Mouse (Mus musculus): ENCODE results near the gene Mrpl23.
A peak's percentile ranks its signal among the peaks of the same experiment; 100 is the strongest.

Mrpl23 gene

DNA sequence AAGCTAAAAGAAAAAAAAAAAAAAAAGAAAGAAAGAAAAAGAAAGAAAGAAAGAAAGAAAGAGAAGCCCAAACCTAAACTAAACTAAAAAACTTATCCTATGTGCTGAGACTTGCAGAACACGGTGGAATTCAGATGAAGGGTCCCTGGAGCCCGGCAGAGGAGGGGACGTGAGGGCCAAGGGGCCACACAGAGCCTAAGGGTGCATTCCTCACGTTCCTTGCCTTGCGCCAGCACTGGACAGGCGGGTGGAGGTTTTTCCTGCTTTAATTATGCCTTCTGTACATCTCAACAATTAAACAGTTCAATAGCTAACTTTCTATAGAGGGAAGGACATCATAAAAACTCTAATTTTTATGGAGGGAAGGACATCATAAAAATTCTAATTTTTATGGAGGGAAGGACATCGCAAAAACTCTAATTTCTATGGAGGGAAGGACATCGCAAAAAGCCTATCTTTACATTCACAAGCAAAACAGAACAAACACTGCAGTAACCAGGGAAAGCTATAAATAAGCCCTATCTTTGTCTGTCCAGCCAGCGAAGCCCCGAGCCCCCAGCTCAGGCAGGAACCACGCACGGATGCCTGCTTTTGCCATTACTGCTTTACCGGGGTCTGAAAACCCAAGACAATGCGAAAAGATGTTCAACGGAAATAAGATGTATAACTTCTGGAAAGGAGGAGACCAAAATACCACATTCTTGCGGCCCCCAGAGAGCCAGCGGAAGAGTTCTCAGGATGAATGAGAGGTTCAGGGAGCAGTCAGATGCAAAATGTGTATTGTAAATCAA lies 9.1 kb upstream of the Mrpl23 start:
- no peak for DNase-seq

DNA sequence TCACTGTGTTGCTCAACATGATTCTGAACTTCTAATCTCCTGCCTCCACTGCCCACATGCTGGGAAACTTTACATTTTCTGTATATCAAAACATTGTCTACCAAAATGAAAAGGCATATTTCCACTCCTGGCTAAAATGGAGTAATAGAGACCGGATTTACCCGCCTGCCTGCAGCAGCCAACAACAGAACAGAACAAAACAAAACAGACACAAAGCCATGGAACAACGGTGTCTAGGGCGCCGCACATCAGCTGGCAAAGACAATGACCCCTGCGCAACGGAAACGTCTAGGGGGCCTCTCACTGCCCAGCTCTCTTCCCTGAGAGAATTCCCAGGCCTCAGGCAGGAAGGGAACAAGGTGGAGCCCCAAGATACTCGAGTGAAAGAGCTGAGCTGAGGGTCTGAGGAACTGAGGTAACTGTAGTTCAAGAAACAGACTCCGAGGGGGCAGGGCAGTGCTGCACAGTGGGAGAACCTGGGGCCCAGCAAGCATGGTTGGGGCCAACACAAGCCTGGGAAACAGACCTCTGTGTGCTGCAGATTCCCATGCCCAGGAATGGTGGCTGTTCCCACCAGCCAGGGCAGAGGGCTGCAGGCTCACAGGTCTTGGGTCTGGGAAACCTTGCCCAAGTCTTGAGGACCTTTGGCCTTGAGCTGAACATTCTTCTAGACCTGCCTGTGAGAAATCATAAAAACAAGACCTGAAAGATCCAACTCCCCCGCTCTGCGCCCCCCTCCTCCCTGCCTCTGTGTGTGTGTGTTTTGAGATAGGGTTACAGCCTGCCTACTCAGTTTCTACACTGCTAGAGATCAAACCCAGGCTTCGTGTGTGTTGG lies 6.9 kb upstream of the Mrpl23 start:
- DNase-seq, result no peak

DNA sequence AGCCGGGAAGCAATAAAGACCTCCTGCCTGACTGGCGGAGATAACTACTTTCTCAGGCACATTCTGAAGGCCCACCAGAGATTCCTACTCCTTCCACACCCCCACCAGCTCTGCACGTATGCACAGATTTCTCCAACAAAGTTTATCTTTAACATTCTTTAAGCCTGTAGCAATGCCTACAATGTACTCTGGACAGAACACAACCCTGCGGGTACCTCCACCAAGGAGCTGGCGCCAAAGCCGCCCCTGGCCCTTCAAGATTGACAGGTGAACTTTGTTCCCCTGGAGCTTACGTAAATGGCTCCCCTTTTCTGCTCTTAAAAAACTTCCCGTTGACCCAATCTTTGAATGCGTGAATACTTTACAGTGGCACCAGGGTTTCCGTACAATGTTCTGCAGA lies 3.1 kb upstream of the Mrpl23 start:
- DNase-seq, result no peak

DNA sequence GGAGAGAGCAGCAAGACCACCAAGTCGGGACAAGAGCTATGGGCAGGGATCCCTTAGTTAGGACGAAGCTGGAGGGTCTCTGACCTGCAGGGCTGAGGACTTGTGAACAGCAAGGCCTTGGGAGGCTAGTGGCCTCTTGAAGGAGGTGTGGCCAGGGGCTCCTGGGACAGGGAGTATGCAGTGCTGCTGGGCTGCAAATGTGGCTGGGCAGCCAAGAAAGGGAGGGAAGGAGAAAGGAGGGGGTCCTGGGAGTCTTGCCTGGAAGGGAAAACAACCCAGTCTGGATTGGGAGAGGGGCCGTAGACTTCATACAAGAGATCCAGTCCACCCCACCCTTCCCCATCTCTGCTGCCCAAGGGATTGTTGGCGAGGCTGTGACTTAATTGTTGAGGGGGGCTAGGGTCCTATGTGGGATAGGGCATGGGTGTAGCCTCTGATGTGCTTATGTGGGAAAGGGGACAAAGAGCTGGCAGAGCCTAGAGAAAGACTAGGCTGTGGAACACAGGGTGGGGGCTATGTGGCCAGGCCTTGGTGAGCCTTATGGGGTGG lies 439 bp upstream of the Mrpl23 start:
- peak; percentile 49 for DNase-seq

DNA sequence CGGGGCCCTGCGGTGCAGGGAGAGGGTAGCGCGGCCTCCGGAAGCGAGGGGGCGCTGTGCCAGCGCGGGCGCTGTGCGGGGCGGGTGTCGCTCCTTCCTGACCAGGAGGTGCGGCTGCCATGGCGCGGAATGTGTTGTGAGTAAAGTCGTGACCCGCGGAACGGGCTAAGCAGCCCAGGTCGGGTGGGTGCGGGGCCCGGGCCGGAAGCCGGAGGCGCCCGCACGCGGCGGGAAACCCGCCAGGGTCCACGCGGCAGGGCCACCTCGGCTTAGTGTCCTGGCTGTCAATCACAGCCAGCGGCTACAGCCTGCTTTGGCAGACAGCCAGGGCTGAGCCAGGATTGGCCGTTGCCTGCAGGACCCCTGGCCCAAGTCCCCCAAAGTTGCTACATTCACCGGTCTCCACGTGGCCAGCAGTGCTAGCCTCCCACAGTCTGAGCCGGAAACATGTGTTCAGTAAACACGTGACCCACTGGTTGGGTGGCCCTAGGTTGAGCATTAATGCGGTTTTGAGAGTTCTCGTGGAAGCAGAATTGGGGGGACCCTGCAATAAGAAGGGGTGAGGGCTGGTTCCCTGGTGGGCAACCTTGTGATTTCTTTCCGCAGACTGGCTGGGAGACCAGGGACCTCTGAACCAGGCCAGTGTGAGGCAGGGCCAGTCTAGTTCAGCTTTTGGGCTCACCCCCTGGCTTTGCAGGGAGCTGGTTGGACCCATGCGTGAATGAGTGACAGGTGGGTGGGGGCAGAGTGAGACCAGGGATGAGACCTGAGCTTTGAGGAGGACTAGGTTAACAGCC lies 771 bp downstream of the Mrpl23 start:
- DNase-seq, result peak; percentile 89

DNA sequence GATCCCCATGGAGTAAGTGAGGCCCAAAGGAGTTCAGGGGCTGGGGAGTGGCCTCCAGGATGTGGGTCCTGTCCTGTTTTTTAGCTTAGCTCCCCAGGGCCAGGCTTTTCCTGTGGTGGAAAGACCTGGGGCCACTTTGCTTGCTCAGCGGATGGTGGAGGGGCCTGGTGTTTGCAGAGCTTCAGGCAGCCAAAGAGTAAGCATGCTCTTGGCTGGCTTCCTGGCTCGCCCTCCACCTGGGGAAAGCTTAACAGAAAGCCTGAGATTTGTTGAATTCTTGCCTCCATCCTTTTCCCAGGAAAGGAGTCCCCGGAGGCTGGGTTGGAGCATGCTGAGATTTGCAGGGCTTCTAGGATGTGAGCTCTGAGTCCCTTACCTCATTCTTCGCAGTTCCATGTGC lies 2.6 kb downstream of the Mrpl23 start:
- peak; percentile 20 for DNase-seq

DNA sequence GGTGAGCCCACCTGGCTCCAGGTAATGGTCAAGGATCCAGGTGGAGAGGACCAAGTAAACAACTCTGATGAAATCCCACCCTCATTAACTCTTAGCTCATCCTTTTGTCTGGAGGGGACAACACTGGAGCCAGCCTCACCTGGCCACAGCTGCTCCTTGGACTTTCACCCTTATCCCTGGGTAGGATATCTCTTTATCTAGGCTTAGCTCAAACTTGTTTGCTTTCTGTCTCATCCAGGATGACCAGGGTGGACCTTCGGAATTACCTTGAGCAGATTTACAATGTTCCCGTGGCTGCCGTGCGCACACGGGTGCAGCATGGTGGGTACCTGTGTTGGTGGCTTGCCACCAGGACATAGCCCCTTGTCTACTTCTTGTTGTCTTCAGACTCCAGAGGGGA lies 3.3 kb downstream of the Mrpl23 start:
- DNase-seq, result no peak

DNA sequence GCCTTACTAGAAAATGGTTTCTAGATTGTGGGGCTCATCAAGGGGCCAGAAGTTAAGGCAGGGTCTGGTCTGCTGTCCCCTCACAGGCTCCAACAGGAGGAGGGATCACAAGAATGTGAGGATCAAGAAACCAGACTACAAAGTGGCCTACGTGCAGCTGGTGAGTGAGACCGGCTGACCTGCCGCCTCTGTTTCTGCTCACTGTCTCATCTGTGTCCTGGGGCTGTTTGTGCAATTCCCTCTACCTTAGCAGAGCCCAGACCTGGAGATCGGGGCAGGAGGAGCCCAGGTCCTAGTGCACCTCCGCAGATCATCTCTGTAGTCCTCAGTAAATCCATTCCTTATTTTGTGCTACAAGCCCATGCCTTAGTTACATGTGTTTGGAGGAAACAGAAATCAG lies 4.7 kb downstream of the Mrpl23 start:
- no peak for DNase-seq

DNA sequence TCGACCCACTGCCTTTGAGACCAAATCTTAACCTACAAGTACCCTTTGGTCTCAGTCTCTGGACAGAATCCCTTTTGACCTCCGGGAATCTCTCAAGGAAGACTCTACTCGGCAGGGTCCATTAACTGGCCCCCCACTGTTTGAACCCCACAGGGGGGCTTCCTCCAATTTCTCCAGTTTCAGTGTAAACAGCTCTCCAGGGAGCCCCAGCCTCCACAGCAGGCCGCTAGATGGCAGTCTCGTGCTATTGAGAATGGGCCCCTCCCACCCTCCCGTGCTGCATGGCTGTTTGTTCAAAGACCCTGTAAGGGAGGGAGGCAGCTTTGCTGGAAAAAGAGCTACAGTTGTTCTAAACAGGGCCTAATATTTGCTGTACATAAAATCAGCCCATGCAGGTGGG lies 5.4 kb downstream of the Mrpl23 start:
- peak; percentile 60 for DNase-seq

DNA sequence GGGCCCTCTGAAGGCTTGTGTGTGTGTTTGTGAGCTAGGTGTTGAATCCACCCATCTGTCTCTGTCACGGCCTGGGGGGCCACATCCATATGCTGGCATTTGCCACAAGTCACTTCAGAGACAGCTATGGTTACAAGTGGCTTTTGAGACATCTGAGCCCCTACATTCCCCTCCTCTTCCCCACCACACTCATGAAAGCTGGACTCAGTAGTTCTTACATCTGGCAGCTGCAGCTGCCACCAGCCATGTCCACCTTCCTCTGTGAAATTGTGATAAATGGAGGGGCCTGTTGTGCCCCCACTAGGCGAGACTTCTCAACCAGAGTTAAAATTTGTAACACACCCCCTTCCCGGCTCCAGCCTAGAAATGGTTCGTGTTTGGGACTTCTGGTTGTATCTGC lies 5.8 kb downstream of the Mrpl23 start:
- no peak for DNase-seq

DNA sequence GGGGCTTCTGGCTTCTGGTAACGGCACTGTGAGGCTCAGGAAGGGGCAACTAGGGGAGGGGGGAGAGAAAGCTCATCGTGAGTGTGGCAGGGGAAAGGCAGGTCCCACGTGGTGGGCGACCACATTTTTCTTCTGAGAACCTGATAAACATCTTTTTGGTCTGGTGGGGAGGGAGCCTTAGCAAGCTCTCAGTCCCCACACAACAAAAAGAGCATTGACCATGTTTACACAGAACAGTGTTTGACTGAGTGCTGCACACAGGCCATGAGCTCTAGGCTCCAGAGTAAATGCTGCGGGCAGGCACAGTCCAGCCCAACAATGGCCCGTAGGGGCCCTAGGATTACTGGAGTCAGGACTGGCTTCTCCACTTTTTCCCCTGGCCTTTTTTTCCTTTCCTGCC lies 6.3 kb downstream of the Mrpl23 start:
- no peak for DNase-seq

DNA sequence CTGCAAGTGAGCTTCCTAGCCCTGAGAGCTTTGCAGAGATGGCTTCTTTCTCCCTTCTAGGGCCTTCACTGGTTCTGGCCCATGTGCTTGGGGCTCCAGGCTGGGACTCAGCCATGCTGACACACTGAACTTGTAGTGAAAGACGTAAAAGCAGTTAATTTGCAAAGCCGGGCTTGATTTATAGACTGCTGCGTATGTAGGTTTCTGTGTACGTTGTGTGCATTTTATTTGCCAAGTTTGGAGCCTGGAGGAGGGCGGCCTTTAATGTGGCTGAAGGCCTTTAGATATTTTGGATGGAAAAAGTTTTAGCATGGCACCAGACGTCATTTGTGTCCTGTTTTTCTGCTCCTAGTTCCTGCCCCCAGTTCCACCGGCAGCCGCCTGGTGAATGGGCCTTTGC lies 7.3 kb downstream of the Mrpl23 start:
- no peak for DNase-seq

DNA sequence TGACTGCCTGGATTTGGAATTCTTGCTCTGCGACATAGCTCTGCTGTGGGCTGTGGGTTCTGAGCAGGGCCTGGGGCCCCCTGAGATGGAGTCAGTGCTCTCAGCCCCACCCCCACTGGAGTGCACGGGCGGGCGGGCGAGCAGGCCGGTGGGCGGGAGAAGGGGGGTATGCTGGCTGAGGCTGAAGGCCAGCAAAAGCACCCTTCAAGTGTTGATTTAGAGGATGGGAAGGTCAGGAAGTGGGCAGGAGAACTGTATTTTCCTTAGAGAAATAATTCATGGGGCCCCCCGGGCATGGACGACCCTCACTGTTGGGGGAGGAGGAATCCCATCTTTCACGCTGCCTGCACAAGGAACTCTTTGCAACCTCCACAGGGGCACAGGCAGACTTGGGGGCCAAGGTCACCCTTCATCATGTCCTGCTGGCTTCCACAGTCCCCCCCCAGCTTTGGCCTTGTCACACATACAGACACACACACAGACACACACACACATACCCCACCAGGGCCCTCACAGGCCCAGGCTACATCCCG lies 10.4 kb downstream of the Mrpl23 start:
- no peak for DNase-seq

DNA sequence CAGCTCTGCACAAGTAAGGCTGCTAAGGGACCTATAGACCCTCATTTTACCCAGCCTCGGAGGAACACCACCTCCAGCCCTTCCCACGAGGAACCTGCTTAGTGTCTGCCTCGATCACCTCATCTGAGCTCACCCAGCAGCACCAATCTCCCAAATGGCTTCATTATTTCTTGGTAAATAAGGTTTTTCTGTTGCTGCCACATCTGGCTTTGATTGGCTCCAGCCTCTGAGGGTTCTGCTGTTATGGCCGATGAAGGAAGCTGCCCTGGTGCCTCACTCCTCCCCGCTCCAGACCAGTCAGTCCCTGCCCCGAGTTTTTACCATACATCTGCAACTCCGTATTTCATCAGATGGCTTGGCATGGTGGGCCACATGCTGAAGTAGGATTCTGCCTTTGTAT lies 13.5 kb downstream of the Mrpl23 start:
- no peak for DNase-seq

DNA sequence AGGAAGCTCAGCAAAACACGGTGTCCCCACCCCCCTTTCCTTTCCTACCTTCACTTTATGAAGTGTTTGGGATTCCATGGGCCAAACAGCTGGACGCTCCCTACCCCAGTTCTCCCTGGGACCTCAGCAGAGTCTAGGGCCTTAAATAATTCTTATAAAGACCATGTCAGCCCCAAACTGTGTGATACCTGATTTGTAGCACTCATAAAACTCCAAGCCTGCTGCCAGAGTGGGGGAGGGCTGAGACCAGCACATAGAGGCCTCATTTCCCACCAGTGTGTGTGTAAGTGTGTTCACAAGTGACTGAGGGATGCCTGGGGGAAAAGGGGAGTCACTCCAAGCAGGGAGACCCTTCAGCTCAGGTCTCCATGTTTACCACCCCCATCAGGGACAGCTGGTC lies 15.4 kb downstream of the Mrpl23 start:
- DNase-seq, result peak; percentile 18

DNA sequence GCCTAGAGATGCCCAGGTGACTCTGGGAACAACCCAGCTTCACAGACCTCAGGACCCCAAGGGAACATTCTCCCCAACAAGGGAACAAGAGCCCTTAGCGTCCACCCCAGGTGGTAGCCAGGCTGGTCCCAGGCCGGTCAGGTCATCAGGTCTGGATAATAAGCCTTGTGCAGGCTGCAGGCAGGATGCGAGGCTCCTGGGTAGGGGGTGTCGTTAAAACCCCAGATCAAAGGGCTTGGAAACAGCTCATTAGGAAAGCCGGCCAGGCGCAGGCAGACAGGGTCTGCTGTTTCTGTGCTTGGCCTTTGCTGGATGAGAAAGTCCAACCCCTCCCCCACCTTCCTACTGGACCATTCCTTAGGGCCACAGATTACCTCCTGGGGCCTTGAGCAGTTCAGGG lies 16.2 kb downstream of the Mrpl23 start:
- peak; percentile 33 for DNase-seq

DNA sequence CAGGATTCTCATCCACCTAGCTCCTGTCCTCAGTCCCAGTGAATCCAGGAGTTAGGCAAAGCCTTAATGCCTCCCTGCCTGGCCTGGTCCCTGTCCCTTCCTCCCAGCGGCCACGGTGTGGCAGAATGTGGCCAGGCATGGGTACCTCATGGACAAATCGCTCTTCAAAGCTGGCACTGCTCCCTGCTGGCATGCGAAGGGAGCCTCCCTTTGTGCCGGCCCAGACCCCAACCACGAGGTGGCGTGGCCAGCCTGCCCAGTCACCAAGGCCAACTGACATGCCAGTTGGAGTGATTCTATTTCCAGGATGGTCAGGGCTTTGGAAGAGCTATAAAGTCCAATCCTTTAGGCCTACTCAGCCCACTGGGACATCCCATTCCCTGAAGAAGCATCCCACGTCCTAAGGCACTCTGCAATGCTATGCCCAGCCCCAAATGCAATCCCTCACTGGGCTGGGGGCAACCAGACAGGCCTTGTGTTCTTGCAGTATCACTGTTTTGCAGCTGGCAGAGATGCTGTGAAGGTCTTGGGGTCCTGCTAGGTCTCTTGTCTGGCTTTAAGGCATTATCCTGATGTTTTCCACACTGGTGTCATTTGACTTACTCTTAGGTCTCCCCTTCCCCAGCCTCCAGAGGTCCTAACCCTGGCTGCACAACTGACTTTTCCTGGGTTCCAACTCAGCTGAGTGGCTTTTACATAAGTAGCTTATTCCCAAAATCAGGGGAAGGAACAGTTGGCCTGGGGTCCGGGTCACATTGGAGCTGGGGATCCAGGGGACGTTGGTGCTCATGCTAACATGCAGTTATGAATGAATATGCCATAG lies 17.7 kb downstream of the Mrpl23 start:
- DNase-seq, result peak; percentile 92

DNA sequence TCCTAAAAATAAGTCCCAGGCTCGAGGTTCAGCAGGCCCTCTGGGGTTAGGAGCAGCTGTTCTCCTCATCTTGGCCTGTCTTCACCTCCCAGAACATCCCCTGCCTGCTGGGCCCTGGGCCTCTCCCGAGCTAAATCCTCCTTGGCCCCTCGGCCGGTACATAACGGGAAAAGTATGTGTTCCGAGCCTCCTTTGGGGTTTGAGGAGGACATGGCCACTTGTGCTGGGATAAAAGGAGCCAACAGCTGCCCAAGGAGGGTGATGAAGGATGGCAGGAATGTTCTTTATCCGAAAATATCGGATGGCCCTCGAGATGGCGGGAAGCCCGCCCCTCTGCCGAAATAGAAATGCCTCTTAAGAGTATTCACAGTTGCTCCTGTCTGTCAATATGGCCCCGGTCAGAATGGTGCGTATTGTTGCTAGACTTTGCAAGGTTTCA lies 18.5 kb downstream of the Mrpl23 start:
- no peak for DNase-seq

DNA sequence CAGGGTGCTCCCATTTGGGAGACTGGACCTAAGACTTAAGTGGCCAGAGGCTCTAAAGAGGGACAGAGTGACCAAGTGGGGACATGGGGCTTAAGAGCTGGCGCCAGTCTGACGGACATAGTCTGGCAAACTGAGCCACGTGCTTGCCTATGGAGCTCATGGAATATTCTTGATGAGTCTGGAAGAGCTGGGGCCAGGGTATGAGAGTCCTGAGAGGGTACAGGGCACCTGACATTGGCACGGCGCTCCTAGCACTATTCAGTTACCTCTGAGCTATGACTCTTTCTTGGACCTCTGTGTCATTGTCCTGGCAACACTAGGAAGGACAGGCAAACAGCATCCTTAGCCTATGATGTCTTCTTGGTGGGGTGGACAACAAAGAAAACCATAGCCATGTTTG lies 19.2 kb downstream of the Mrpl23 start:
- DNase-seq, result no peak

DNA sequence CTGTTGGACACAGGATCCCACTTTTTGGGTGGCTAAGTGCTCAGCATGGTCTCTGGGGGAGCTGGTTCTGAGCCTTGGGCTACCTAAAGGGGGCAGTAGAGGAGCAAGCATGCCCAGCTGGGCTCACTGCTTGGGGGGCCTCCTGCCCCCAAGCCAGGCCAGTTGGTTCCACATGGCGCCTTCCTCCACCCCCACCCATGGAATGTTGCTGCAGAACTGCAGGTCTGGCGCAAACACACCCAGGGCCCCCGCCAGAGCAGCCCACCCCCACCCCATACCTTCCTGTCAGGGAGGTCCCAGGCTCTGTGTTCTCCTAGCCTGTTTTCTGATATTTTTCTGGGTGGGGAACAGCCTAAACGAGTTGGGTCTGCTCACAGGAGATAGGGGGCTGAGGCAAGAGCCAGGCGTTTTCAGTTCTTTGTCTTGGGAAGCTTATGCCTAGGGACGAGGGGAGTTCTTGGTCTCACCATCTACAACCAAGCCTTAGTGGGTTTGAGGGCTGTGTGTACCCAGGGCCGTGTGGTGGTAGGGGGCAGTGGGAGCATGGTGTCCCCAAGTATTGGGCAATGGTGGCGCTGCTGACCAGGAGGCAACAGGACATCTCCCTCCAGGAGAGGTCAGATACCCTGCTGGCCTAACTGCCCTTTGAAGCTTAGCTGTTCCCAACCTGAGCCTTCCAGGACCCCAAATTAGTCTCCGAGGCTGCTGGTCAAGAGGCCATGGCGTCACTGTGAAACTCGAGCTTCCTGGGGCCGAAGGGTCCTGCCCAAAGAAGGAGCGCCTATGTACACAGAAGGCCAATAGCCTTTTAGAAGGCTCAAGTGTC lies 20.3 kb downstream of the Mrpl23 start:
- no peak for DNase-seq
